Mouse (Mus musculus): ENCODE data around the gene Tmem202.

The Tmem202 gene

DNA sequence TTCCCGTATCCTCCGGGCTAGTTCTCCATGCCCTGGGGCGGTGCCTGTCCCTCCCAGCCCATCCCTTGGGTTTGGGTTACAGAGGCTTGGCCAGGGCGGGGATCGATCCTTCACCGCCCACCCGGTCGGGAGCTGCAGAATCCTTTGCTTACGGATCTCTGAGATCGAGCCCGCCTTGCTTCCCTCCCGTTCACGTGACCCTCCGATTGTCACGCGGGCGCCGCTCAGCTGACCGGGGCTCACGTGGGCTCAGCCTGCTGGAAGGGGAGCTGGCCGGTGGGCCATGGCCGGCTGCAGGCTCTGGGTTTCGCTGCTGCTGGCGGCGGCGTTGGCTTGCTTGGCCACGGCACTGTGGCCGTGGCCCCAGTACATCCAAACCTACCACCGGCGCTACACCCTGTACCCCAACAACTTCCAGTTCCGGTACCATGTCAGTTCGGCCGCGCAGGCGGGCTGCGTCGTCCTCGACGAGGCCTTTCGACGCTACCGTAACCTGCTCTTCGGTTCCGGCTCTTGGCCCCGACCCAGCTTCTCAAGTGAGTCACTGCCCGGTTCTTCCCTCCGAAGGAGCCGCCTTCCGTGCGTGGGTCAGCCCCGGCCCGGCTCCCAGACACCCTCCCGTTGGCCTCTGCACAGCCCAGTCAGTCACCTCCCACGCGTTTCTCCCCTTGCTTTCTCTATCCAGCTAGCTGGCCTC is at the start of gene Tmem202, which contains the start of gene Hexa:
TSS of gene Tmem202 (minus strand) at position 407 of the 697 bp plus-strand sequence.
TSS of gene Hexa (plus strand) at position 100 of the 697 bp plus-strand sequence.
- peak; percentile 88 for DNase-seq (ENCODE audit: low read depth, low spot score)

DNA sequence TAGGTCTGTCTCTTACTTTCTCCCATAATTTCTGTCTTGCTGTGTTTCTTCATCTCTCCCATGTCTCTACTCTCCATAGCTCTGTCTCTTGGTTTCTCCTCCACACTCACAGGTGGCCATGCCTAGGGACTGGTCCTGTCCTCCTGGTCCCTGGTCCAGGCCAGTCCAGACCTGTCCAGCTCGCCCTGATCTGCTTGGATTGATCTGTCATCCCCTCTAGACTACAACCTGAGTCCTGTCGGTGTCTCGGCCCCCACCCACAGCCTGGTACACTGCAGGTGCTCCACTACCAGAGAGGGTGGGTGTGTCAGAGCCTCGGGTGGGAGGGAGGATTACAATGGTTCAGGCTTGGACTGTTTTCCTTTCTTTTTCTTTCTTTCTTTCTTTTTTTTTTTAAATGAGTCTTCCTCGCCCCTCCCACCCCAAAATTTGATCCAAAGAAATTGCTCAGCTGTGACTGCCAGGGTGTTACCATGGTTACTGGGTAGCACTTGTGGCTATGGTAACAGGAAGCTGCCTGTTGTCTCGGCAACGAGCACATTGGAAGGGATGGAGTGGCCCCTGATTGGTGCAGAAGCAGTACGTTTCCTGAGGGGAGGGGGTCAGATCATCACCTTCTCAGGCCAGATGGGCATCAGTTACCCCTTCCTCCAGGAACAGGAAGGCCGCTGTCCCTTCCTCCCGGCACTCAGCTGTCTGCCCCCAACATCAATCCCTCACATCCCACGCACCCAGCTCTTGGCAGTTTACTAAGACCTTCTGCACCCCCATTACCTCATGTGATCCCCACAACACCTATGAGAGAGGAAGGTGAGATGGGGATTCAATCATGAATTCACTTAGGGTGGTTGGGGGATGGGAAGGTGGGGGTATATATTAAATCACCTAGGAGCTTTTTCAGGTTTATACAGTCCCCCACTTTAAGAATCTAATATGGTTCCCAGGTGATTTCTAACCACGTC is 49.3 kb upstream of the Tmem202 start:
- DNase-seq (ENCODE audit: low read depth, low spot score) = no peak

DNA sequence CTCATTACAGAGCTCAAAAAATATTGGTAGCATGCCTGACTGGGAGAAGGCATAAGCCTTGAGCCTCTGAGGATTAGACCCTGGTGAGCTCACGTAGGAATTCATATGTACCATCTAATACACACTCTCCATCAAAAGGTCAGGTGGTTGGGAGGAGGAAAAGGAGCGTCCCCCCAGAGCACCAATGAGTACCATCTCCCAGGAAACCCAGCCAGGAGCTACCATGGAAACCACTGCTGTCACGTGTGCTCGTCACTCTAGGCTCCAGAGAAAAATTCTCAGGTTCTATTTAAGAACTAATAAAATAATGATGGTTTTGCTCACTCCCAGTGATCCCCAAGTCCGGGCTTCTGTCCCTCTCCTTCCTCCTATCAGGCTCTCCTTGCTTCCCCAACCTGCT is 48.6 kb upstream of the Tmem202 start:
- no peak for DNase-seq (ENCODE audit: low read depth, low spot score)

DNA sequence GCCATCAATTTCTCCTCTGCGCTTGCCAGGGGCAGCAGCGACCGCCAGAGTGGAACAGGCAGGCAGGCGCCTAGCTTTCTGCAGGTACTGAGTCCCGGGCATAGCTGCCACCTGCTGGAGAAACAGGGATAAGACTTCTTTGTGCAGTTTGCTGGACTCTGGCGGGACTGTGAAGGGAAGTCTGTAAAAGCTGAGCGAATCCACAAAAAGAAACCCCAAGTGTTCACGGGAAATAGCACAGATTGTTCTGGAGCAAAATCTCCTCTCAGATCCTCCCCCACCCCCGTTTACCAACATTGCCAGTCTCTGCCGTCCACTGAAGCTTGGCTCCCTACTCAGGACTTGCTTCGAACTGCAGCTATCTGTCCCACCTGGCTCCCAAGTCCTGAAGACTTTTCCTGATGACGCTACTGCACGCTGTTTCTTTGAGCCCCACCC is 45.2 kb upstream of the Tmem202 start:
- DNase-seq (ENCODE audit: low read depth, low spot score) = peak; percentile 73

DNA sequence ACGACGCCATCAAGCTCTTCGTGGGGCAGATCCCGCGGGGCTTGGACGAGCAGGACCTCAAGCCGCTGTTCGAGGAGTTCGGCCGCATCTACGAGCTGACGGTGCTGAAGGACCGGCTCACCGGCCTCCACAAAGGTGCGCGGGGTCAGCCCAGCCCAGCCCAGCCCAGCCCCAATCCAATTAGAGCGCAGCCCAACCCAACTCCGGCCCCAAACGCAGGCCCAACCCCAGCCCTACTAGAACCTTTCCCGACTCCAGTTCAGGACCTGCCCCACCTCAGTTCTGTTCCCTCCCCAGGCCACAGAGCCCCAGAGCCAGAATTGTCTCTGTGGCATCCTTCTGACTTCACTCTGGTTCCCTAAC is 38.8 kb upstream of the Tmem202 start:
- DNase-seq (ENCODE audit: low read depth, low spot score) = no peak

DNA sequence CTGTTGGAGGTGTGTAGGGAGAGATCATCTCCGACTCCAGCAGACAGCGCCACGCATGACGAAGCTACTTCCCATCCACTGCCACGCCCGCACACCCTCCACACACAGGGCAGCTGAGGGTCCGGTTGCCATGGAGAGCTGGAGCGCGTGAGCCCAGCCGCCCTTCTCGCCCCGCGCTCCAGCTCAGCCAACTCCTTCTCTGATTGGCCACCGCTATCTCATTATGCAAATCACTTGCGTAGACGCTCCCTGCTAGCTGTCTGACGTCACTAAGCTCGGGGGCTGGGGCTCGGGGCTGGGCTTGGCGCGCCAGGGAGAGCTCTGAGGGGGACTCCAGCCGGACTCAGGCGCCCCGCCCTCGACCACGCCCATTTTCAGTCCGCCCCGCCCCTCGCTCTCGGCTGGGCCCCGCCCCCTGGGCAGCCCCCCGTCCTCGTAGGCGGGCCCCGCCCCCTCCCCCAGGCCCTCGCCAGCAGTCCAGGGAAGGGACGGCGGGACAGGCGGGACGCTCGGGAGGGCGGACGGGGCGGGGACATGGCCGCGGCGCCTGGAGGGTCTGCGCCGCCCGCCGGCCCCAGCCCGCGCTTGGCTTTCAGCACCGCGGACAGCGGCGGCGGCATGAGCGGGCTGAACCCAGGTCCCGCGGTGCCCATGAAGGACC is 38.3 kb upstream of the Tmem202 start, which contains the start of gene Celf6:
TSS of gene Celf6 (plus strand) at position 74 of the 661 bp plus-strand sequence.
- DNase-seq (ENCODE audit: low read depth, low spot score) = peak; percentile 86

DNA sequence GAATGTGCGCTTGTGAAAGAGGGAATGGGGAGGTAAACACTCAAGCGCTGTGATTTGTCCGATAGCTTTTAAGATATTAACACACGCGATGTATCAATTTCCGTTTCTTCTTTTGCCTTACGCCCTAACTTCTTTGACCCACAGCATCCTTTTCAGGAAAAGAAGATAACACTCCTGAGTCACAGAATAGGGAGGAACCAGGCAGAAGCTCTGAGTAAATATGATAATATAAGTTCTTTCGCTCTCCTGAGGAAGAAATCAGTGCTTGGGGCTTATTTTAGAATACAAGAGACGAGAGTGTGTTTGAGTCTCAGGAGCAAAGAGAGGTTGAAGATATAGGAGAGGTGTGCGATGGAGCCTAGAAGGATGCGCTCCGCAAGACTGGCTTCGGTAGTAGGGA is 37.8 kb upstream of the Tmem202 start:
- DNase-seq (ENCODE audit: low read depth, low spot score) = no peak

DNA sequence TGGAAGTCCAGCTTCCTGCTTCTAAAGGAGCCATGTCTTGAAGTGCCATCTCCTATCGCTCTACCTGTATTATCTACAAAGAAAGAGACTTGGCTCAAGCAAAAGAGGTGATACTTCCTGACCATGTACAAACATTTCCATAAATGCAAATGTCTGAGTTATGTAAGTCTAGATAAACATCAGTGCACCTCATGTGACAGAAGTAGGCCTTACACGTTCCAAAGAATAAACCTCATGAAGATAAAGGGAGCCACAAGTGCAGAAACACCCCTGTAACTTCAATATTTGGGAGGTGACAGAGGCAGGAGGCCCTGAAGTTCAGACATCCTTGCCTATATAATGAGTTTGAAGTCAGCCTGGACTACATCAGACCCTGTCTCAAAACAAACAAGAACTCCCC is 32.2 kb upstream of the Tmem202 start:
- no peak for DNase-seq (ENCODE audit: low read depth, low spot score)

DNA sequence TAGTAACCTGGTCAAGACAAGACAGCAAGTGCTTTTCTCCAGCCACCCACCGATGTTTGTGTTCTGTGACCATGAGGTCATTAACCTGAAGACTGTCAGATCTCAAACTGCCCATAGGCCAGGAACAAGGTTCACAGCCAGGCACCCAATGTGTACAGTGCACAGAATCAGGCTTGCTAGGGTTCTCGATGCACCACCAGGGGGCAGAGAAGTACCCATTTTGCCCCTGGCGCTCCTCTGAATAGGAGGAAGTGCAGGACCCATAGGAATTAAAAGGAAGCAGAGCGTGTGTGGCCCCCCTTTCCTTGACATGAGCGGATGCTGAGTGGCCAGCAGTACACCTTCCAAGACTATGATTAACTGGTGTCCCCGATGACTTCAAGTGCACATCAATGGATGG is 27.5 kb upstream of the Tmem202 start:
- peak; percentile 71 for DNase-seq (ENCODE audit: low read depth, low spot score)

DNA sequence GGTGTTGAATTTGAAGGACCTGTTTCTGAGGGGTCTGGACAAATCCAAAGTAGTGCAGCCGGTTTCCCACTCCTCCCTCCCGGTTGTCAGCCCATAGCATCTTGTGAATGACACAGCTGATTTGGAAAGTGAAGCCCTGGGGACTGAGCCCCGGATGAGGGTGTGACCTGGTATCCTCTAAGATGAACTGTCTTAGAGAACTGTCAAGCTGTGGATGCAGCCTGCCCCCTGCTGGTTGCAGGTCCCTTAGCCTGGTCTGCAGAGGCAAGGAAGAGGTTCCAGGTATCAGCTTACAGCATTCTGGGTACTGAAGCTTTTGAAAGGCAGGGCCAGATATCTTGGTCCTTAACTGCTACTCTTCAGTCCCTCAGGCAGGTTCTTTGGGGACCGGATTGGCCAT is 26.0 kb upstream of the Tmem202 start:
- DNase-seq (ENCODE audit: low read depth, low spot score) = peak; percentile 81

DNA sequence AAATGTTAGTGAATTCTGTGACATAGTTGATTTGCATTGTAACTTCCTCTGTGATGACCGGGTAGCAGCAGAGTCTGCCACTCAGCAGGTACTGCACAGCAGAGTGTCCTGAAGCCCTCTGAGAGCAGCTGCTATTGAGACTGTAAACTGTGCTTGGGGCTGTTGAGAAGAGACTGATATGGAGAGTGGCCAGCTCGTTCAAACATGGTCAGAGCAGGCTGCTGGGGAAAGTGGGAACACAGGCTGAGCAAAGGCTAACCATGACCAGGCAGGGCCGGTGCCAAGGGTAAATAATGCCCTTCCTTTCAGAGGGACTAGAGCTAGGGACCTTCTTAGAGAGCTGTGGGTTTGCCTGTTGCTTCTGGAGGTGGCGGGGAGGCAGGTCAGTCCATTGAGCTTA is 14.1 kb upstream of the Tmem202 start:
- no peak for DNase-seq (ENCODE audit: low read depth, low spot score)

DNA sequence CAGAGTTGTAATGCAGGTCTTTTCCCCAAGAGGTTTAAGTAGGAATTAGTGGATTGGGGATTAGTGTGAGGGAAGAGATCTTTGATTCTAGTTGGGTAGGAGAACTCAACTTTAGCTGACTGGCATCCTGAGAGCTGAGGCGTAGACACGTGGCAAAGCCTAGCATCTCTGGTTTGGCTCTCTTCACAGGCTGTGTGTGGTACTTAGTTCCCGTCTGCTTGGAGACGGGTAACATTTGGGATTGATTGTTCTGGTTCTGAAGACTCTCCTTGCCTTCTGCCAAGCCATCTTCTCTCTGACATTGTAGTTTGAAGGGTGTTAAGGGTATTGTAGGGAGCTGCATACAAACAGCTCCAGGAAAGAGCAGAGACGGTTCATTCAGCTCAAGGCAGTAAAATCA is 13.0 kb upstream of the Tmem202 start:
- DNase-seq (ENCODE audit: low read depth, low spot score) = no peak

DNA sequence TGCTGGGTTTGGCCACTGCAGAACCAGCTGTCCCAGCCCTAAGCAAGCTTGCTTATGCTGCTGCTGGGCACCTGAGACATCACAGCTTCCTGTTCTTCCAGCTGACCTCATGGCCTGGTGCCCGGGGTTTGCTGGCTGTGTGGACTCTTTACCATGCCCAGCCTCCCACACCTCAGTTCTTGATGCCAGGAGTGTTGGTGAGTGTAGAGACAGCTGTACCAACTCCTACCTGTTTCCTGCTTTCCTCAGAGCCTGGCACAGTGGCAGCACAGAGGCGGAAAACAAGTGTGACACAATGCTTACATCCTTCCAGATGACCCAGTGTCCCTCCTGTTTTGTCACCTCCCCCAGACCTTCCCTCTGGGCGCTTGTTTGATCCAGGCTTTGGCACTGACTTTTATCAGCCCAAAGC is 12.0 kb upstream of the Tmem202 start:
- DNase-seq (ENCODE audit: low read depth, low spot score) = no peak

DNA sequence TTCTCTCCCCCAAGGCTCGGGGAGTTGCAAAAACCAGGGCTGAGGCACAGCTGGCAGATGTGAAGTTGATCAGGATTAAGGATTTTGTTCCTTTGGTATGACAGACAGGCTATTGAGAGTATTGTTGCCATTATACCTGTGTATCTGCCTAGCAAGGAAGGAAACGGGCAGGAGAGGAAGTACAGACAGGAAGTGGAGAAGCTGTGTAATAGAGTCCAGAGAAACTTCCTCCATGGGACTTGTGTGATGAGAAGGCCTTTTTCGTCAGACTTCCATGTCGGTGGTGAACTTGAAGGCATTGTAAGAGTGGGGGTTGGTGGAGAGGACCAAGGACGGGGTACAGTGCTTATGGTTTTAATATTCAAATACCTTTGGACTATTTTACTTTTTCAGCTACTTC is 11.4 kb upstream of the Tmem202 start:
- no peak for DNase-seq (ENCODE audit: low read depth, low spot score)

DNA sequence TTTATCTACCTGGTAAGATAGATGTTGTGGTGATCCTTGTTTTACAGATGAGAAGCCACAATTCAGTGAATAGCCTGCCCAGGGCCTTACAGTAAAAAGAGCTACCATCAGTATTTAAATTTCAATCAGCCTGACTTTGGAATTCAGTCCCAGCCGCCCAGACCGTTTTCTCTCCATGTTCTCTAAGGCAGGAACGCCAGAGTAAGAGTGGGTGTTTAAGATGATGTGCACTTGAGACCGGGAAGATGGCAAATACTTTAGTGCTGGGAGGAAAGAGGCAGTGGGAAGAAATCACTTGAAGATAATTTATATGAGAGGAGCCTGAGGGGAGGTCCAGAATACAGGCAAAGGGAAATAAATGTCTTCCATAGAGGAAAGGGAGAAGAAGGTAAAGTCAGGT is 10.4 kb upstream of the Tmem202 start:
- DNase-seq (ENCODE audit: low read depth, low spot score) = no peak

DNA sequence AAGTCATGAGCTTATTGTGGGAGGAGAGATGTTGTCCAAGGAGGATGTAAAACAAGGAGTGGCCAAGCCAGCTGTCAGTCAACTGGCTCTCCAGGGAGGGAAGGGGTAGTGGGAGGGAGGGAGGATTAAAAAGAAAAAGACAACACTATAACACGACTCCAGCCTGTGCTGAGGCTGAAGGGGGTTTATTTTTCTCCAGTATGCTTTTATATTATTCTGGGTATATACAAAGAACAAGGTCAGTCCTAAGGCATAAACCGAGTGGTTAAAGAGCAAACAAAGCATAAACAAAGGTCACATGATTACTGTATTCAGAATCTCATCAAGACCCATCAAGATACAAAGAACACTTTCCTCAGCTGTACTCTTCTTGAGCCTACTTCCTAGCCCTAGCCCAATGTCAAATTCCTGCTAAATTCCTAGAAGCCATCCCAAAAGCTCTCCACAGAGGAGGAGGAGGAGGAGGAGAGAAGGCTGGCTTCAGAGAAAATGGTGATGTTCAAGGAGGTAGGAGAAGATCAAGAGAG is 9.4 kb upstream of the Tmem202 start:
- no peak for DNase-seq (ENCODE audit: low read depth, low spot score)

DNA sequence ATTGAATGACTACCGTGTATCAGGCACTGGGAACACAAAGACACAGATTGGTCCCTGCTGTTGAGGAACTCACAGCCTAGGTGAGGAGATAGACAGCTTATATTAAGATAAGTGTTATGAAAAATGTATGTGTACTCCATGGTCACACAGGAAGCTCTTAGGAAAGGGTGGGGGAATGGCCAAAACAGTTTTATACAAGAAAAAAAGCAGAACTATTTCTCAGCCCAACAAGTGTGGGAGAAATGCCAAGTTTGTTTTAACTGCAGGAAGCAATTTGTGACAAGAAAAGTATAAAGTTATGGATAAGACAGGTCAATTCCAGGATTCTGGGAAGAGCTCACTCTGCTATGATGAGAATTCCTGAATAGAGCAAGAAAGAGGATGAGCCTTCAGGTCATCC is 8.2 kb upstream of the Tmem202 start:
- DNase-seq (ENCODE audit: low read depth, low spot score) = no peak

DNA sequence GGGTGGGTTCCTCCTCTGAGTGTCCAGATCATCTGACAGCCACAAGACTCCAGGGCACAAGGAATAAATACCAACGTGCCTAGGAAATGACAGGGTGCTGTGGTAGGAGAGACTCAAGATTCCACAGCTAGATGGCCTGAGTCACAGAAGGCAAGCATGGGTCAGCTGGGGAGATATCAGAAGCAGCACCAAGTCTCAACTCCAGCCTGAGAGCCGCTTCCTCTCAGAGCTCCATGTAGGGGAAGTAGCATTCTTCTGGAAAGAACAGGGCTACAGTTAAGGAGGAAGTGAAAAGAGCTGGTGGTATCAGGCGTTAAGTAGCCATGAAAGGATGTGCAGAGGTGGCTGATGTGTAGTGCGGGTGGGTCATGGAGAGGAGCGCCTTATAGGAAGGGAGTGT is 5.1 kb upstream of the Tmem202 start:
- DNase-seq (ENCODE audit: low read depth, low spot score) = peak; percentile 39

DNA sequence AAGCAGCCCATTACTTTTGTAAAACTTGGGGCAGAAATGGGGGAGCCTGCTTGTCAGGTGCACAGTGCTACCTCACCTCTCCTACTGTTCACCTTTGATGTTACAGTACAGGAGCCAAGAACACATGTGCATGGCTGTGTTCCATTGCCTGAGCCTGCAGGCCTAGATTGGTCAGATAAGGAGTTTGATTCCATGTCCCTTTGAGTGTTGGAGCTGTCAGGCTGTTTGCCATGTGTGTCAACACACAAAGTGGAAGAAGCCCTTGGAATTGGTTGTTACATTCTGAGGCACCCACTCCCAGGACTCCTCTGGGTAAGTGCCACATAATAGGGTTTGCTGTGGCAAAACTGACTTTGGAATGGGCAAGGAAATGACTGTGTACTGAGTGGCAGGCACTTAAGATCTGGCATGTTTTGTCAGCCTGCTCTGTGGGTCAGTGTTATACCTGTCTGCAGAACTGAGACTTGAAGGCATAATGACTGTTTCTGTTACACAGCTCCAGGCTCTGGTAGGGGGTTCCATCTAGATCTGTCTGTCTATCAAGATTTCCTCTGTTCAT is 3.2 kb upstream of the Tmem202 start:
- DNase-seq (ENCODE audit: low read depth, low spot score) = no peak

DNA sequence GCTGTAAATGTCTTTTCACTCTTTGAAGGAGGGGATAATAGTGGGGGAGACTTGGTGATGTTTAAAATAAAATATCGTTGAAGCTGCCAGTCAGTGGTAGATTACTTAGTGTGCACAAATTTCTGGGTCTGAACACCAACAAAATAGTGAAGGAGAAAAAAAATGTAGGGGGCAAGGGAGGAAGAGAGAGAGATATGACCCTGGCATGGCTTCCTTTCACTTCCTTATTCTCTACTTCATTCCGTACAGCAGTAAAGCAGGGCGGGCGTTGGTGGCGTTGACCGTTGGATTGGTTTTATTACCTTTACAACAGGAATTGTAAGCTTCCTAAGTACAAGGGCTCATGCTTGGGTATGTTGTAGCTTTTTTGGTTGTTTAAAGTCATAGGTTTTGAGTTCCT is 2.0 kb upstream of the Tmem202 start:
- peak; percentile 74 for DNase-seq (ENCODE audit: low read depth, low spot score)

DNA sequence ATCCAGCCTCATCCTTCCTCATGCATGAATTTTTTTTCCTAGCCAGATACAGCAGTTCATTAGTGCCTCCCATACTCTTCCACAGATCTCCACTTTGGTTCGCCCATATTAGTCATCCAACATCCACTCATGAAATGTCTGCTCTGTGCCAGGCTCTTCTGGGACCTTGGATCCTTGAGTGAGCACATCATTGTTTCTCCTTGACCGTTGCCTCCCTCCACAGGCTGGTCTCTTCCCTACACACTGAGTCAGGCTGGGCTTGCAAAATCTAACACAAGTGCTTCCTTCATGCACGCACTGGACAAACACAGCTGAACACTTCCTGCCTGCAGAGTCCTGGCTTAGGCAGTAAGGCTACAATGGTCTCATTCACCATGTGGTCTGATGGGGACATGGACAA is 2.0 kb downstream of the Tmem202 start:
- no peak for DNase-seq (ENCODE audit: low read depth, low spot score)

DNA sequence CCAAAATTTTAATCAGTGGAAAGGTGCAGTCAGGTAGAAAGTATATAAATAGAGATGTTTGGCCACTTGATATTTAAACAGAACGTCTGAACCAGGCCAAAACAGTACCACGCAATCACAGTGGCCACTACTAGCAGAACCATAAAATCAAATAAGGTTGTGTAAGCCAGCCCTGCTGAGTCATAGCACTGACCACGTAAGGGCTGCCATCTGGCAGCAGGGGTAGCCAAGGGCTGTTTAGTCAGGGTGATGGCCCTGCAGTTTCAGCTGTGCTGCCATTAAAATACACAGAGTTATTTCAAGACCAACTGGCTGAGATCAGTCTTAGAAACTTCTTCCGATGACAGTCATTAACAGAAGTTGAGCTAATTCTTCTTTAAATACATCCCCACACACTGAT is 5.8 kb downstream of the Tmem202 start:
- DNase-seq (ENCODE audit: low read depth, low spot score) = peak; percentile 56
